Mouse (Mus musculus): ENCODE results near the gene Gm17509.
"Not testable (repeated sequence)": the region's sequence is repeated elsewhere in the genome, so short reads cannot be mapped to it uniquely, and the experiment has no call there.

The Gm17509 gene

DNA sequence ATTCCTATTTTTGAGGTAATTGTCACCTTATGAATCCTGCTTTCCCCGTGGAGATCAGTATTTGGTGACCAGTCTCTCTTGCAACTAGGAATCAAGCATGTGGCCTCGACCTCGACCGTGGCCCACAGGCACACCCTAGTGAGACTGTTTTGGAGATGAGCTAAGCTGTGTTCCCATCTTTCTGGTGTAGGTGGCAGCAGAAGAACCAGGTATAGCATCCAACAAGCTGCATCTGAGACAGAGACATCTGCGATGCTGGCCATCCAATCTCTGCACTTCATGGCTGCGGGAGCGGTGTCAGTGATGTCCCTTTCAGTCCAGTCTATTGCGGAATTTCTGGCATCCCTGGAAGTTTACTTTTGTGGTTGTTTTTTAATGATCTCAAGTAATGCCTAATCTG, 14.8 kb downstream of the Gm17509 start:
- DNase-seq (ENCODE audit: low spot score), result no peak

DNA sequence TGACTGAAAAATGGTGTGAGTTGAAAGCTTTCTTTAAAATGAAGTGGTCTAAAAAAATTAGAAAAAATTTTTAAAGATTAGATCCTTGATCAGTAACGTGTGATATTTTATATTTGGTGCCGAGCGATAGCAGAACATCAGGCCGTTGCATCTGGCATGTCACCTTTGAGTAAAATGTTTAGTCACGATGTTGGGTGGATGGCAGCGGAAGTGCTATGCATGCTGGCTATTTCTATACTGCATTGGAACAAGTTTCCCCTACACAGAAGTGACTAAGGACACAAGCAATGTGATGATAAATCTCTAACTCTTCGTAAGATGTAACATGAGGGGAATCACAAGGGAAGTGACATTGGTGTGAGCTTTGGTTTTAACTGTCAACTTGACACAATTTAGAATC, 16.2 kb downstream of the Gm17509 start:
- no peak for DNase-seq (ENCODE audit: low spot score)

DNA sequence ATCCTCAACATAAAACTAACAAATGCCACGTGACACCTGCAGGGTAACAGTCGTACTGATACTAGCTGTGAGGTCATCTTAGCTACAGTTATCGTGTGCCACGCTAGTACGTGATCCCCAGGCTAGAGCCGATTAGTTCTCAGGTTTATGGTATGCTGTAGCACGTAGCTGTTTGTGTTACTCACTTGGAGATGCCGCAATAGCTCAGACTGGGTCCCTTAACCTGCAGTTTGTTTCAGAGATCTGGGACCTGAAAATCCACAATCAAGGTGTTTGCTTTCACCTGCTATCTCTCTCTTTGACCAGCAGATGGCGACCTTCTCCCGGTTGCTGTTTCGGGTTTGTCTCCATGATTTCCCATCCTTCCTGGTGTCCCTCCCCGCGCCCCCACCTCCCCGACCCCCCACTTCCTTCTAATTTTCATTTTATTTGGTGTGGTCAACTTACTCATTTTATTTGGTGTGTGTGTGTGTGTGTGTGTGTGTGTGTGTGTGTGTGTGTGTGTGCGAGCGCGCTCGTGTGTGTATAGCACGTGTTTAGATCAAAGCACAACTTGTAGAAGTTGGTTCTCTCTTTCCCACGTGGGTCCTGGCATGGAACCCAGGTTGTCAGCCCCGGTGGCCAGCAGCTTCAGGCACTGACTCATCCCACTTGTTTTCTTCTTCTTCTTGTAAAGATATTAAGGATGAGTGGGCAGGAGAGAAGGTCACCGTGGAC, 18.0 kb downstream of the Gm17509 start:
- DNase-seq (ENCODE audit: low spot score), result no peak

DNA sequence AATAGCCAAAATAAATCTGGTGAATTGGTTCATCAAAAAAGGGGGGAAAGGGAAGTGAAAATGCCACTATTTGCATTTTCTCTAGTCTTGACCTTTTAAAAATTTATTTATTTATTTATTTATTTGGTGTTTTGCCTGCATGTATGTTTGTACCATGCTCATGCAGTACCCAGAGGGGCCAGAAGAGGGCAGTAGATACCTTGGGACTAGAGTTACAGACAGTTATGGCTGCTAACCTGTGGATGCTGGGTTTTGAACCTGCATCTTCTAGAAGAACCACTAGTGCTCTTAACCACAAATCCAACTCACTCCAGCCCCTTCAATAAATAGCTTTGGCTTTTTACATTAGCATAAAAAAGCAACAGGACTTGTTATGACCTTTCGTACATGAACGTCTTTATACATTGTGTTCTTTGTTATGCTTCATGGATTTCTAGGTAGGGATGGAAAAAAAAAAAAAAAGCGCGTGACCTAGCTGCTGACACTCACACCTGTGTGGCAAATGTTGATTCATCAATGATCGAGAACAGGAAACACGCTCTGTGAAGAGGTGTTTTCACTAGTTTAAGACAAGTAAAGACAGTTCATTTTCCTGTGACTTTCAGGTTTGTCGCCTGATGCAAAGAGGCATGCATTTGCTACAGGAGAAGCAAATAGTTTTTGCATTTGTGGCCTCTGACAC, 22.3 kb downstream of the Gm17509 start:
- DNase-seq (ENCODE audit: low spot score), result no peak

DNA sequence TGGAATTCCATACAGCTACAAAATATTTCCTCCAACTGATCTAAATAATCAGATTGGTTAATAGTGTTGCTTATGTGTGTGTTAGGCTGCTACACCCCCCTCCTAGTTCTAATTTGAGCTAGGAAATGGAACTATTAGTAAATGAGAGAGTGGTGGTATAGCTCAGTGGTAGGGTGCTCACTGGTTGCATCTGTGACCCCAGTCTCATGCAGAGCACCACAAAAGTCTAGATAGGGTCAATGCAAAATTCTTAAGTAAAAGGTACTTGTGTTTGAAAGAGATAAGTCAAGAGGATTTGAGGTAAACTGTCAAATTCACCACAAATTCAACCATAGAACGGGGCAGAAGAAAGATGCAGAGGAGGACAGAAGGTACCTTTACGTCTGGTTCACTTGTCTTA, 23.2 kb downstream of the Gm17509 start:
- DNase-seq (ENCODE audit: low spot score), result no peak

DNA sequence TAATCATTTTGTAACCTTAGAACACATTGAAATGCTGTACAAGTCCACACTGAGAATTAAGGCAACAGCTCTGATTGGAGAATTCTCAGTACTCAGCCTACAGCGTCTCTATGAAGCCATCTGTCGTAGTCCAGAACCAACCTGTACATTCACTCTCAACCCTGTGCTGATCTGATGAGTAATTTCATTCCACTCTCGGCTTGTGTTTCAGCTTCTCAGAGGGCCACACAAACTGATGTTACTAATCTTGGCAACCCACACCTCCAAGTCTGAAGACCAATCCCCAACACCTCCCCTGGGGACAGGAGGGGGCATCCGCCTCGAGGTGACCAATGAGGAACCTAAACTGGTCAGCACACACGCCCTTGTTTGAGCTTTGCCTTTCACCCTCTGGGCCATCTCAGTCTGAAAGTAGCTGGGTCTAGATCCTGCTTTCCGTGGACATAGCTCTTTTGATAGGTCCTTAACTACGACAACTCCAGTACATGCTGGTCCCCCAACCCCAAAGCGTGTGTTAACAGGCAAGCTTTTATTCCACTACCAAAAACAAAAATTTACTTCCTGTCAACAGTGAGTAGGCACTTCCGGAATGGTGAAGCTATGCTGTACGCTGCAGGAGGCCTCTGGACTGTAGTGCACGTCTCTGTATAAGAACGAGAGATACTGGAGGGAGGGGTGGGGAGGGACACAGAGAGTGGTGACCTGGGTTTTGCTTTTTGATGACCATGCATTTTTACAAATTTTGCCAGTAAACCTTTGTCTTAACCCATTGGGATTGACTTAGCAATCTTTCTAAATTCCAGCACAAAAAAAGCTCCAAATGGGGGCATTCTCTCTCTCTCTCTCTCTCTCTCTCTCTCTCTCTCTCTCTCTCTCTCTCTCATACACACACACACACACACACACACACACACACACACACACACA, 25.0 kb downstream of the Gm17509 start:
- DNase-seq (ENCODE audit: low spot score), result no peak

DNA sequence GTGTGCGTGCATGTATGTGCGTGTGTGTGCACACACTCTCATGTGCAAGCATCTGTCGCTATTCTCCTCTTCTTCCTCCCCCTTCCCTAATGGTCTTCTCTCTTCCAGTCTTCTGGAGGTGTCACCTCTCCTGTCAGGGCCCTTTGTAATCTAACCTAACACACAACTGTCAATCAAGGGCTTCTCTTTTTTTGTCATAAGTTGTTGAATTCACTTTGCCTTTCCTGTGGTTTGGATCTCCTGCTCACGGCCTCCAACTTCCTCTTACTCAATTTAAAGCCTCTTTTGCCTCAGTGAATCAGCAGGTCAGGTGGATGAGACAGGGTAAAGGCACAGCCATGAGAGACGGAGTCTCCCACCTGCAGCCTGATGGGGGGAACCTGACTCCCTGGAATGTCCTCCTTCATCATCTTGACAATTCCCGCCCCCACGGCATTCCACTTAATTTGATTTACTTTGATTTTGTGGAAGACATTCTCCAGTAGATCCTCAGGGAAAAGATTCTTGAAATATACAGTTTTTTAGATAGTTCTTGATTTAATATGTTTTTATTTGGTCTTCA, 27.4 kb downstream of the Gm17509 start:
- no peak for DNase-seq (ENCODE audit: low spot score)

DNA sequence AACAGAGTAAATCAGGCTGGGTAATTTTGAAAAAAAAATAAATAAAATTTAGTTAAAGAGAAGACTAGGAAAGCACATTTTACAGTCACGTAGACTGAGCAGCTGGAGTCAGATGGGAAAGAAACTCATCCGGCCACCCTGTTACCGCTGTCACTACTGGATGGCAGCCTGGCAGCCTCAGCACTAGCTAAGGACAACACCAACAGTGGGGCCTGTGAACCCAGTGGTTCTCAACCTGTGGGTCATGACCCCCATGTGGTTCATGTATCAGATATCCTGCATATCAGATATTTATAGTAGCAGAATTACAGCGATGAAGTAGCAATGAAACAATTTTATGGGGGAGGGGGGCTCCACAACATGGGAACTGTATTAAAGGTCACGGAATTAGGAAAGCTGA, 28.7 kb downstream of the Gm17509 start:
- DNase-seq (ENCODE audit: low spot score), result no peak

DNA sequence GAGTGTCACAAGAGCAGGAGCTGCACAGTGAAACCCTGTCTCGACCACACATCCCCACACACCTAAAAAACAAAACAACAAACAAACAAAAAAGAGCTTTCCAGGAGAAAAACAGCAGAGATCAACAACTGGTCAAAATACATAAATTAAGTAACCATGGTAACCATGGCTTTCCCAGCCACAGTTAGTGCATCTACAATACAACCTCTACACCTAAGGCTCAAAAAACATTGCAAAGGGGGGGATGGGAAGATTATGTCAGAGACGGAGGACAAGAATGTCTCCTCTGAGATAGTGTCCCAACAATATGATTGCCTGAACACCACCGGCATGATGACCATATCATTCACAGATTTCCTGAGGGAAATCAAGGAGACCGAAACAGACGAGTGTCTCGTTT, 35.5 kb downstream of the Gm17509 start:
- DNase-seq (ENCODE audit: low spot score), result no peak

DNA sequence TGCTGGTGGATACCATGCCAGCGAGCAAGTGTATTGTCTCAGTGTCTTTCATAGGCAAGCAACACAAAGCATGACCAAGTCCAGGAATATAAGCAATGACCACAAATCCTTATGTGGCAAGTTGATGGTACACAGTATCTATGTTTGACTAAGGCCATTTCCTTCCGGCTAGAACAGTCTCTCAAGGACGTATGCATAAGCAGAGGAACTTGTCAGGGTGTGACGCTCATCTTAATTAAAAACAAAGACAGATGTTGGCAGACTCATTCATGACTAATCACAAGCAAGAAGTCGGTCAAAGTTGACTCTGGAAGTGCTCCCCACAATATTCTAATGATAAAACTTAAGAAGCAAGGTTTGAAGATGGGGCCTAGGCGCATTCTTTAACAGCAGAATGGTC, 37.6 kb downstream of the Gm17509 start:
- no peak for DNase-seq (ENCODE audit: low spot score)

DNA sequence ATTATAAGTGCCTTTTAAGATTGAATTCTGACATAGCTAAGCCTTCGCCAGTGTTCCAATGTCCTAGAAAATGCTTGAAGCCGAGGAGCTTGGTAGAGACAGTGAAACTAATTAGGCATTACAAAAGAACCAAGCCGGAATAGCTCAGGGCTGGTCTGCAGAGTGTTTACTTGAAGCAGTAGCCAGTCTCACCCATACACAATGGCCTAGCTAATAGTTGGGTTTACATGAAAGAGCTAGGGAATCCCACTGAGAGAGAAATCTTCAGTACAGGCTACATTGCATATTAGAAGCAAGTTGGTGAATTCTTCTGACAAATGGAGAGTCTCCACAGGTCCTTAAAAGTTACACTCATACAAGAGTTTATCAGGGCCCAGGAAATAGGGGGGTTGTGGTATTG, 40.0 kb downstream of the Gm17509 start:
- not testable (repeated sequence) for DNase-seq (ENCODE audit: low spot score)

Data from yolk sac, embryonic 10.5 days (tissue).